Mouse (Mus musculus): ENCODE measurements around the gene Psen1. TPM values are rescaled to one million over a fixed set of nuclear protein-coding genes. Genes with fewer than 3 reads are reported as not detected.
A peak's percentile ranks its signal among the peaks of the same experiment; 100 is the strongest.

The Psen1 gene
- 63.3 and 63.5 TPM in 2 replicates for polyA plus RNA-seq (2015; fragmentation: Nextera tagmentation; extraction: Ambion mirVana)

DNA sequence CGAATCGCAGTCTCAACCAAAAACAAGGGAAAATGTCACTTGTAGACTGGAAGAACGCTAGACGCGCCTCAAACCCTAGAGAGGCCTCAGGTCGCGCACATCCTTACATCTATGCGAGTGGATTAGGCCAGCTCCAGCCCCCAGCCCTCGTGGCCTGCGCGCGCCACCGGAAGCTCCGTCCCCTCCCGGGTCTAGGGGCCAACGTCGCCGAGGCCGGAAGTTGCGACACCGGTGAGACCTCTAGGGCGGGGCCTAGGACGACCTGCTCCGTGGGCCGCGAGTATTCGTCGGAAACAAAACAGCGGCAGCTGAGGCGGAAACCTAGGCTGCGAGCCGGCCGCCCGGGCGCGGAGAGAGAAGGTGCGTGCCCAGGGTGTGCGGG, at the start of gene Psen1:
Gene Psen1 (plus strand): TSS at position 219 of the 382 bp plus-strand sequence.
- WGBS: under 1% methylated on average over 38 of the region's 38 CpGs
- H3K36me3 ChIP-seq: peaks cover 15% of the 10 kb centered on the region

DNA sequence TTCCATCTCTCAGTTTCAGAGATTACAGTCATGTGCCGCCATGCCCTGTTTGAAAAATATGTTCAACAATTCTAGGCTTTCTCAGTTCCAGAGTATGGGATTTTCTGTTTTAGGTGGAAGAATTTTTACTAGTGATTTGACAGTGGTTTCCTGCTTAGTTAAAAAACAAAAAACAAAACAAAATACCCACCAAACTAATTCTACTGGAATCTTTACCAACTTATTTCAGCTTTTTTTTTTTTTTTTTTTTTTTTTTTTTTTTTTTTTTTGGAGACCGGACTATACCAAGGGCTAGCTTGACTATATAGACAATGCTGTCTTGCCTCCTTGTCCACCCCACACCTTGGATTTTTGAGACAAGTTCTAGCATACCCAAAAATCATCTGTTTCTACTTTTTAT, 46.7 kb upstream of the Psen1 start:
- Histone ChIP-seq H3K9me3 (replicated peaks) (no peaks in the 10 kb centered on the region), H3K4me3 (replicated peaks) (no peak overlapping the region), H3K27ac (no peak overlapping the region), H3K27me3 (no peaks in the 10 kb centered on the region), H3K4me1 (no peaks in the 10 kb centered on the region), H3K4me2 (no peak overlapping the region), H3K9ac (no peak overlapping the region), H3K36me3 (peaks cover 70% of the 10 kb centered on the region)
- ATAC-seq (replicated peaks; ENCODE audit: low FRiP score): no peak
- 94% methylated on average over 2 of the region's 2 CpGs for WGBS

More for the DNA sequence above, at the start of gene Psen1:
- Histone ChIP-seq H3K4me3 (replicated peaks) (peak within 1 kb of the TSS; percentile 99), H3K4me2 (peak within 1 kb of the TSS; percentile 65), H3K4me1 (peaks cover 29% of the 10 kb centered on the region), H3K9me3 (replicated peaks) (no peaks in the 10 kb centered on the region), H3K27me3 (no peaks in the 10 kb centered on the region), H3K27ac (peak within 1 kb of the TSS; percentile 98), H3K9ac (peak within 1 kb of the TSS; percentile 92)
- peak; percentile 99 for ATAC-seq (replicated peaks; ENCODE audit: low FRiP score)

DNA sequence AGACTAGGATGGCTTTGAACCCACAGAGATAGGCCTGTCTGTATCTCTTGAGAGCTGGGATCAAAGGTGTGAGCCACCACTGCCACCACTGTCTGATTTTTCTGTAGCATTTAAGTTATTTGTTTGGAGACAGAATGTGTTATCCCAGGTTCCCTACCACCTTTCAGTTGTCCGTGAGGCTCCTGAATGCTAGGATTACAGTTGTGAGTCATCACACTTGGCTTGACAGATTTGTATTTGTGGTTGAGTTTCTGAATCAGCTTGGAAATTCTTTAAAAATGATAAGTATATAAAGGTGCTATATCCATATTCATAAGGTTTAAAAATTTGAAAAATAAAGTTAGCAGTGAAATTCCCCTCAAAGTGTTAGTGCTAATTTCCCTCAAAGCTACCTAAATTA, 44.8 kb upstream of the Psen1 start:
- ATAC-seq (replicated peaks; ENCODE audit: low FRiP score): no peak

GRCm38 (mm10) chr12:83650346-83650745, 37.6 kb upstream of the Psen1 start:
- H3K36me3 ChIP-seq: peaks cover 76% of the 10 kb centered on the region
- ATAC-seq (replicated peaks; ENCODE audit: low FRiP score): no peak
- H3K9ac ChIP-seq: no peak overlapping the region
- no peaks in the 10 kb centered on the region for H3K27me3 ChIP-seq
- H3K27ac ChIP-seq: no peak overlapping the region
- no peaks in the 10 kb centered on the region for H3K4me1 ChIP-seq
- no peak overlapping the region for H3K4me2 ChIP-seq
- no peaks in the 10 kb centered on the region for H3K9me3 ChIP-seq (replicated peaks)
- 92% methylated on average over 3 of the region's 3 CpGs for WGBS
- H3K4me3 ChIP-seq (replicated peaks): no peak overlapping the region

More for the DNA sequence above, 44.8 kb upstream of the Psen1 start:
- Histone ChIP-seq H3K9me3 (replicated peaks) (no peaks in the 10 kb centered on the region), H3K4me1 (no peaks in the 10 kb centered on the region), H3K4me2 (no peak overlapping the region), H3K27me3 (no peaks in the 10 kb centered on the region), H3K4me3 (replicated peaks) (no peak overlapping the region), H3K9ac (no peak overlapping the region), H3K36me3 (peaks cover 66% of the 10 kb centered on the region), H3K27ac (no peak overlapping the region)
- WGBS: 81% methylated on average over 1 of the region's 1 CpGs

DNA sequence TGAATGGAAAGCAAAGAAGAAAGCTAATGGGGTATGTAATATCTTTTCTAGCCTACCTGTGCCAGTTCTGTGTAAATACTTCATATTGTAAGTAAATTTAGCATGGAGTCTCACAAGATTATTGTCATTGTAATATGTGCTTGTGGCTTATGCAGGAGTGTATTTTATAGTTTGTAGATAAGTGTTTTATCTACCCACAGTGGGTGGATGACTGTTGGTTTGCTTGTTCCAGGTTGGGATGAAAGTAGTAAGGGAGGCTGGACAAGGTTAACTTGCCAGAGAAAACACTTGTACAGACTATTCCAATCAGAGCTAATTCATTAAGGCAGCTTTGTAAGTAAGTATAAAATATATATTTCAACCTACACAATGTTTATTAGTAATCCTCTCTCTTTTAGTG, 36.5 kb upstream of the Psen1 start:
- peaks cover 76% of the 10 kb centered on the region for H3K36me3 ChIP-seq
- no peak for ATAC-seq (replicated peaks; ENCODE audit: low FRiP score)
- no peak overlapping the region for H3K9ac ChIP-seq

DNA sequence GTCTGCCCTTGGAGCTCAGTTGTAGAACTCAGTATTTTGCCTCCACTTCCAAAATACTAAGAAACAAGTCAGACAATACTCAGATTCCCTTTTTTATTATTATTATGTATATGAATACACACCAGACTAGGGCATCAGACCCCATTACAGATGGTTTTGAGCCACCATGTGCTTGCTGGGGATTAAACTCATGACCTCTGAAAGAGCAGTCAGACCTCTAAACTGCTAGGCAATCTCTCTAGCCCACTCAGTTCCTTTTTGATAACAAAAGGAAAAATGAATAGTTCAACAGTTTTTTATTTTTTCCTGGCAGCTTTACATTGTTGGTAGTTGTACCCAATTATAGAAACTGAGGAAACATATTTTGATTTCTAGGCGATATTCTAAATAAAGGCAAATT, 2.5 kb upstream of the Psen1 start:
- no peak overlapping the region for H3K4me3 ChIP-seq (replicated peaks)
- H3K4me1 ChIP-seq: peaks cover 24% of the 10 kb centered on the region
- no peaks in the 10 kb centered on the region for H3K9me3 ChIP-seq (replicated peaks)
- no peak overlapping the region for H3K27ac ChIP-seq
- ATAC-seq (replicated peaks; ENCODE audit: low FRiP score): no peak
- H3K36me3 ChIP-seq: peaks cover 26% of the 10 kb centered on the region
- H3K4me2 ChIP-seq: no peak overlapping the region
- WGBS: 92% methylated on average over 1 of the region's 1 CpGs
- H3K9ac ChIP-seq: no peak overlapping the region
- no peaks in the 10 kb centered on the region for H3K27me3 ChIP-seq

More for the DNA sequence above, 36.5 kb upstream of the Psen1 start:
- no peak overlapping the region for H3K27ac ChIP-seq
- H3K9me3 ChIP-seq (replicated peaks): no peaks in the 10 kb centered on the region
- no peak overlapping the region for H3K4me3 ChIP-seq (replicated peaks)
- no peaks in the 10 kb centered on the region for H3K27me3 ChIP-seq
- no peak overlapping the region for H3K4me2 ChIP-seq
- H3K4me1 ChIP-seq: no peaks in the 10 kb centered on the region

DNA sequence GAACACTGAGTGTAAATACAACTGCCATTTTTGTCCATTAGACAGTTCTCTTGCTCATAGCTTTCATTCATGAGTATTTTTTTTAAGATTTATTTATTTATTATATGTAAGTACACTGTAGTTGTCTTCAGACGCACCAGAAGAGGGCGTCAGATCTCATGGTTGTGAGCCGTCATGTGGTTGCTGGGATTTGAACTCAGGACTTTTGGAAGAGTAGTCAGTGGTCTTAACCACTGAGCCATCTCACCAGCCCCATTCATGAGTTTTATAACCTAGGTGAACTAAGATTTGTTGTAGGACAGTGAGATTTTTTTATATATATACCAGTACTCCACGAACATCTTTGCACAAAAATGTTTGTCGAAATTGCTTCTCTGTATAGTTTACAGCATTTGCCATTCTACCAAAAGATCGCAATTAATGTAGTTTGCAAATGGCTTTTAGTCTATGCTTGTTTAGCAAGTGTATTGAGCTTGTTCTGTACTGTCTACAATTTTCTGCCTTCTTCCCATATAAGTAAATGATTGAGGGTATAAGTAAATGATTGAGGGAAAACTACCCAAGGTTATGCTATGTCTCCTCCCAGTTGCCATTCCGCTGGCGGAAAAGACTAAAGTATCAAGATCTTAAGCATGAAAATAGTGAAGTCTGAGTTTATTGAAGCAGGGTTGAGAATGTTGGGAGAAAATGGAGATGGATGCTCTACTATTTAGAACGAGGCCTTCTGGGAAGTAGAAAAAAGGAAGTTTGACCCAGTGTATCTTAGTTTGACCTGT, 1.2 kb upstream of the Psen1 start:
- Histone ChIP-seq H3K27ac (peak overlapping the region; percentile 98), H3K9me3 (replicated peaks) (no peaks in the 10 kb centered on the region), H3K27me3 (no peaks in the 10 kb centered on the region), H3K4me2 (peak overlapping the region; percentile 65; the same call in 1 of the 2 replicates), H3K4me1 (peaks cover 29% of the 10 kb centered on the region), H3K9ac (no peak overlapping the region), H3K36me3 (peaks cover 16% of the 10 kb centered on the region), H3K4me3 (replicated peaks) (no peak overlapping the region)
- 85% methylated on average over 9 of the region's 9 CpGs for WGBS
- no peak for ATAC-seq (replicated peaks; ENCODE audit: low FRiP score)

- peak overlapping the region; percentile 99 for H3K4me3 ChIP-seq (replicated peaks)
- peaks cover 12% of the 10 kb centered on the region for H3K36me3 ChIP-seq
- peak overlapping the region; percentile 98 for H3K27ac ChIP-seq
- no peaks in the 10 kb centered on the region for H3K9me3 ChIP-seq (replicated peaks)
- peak; percentile 82 for ATAC-seq (replicated peaks; ENCODE audit: low FRiP score)
- no peaks in the 10 kb centered on the region for H3K27me3 ChIP-seq
- H3K9ac ChIP-seq: peak overlapping the region; percentile 92
- peaks cover 29% of the 10 kb centered on the region for H3K4me1 ChIP-seq
- H3K4me2 ChIP-seq: peak overlapping the region; percentile 65
- under 1% methylated on average over 49 of the region's 49 CpGs for WGBS
These were observed 549 bp downstream of the Psen1 start for GRCm38 (mm10) chr12:83688316-83689086.

- Histone ChIP-seq H3K4me2 (peak overlapping the region; percentile 65), H3K36me3 (peaks cover 9% of the 10 kb centered on the region; the same call in 1 of the 2 replicates), H3K4me3 (replicated peaks) (peak overlapping the region; percentile 99), H3K27ac (peak overlapping the region; percentile 98), H3K9ac (peak overlapping the region; percentile 92), H3K27me3 (no peaks in the 10 kb centered on the region), H3K4me1 (peaks cover 29% of the 10 kb centered on the region), H3K9me3 (replicated peaks) (no peaks in the 10 kb centered on the region)
- no peak for ATAC-seq (replicated peaks; ENCODE audit: low FRiP score)
- WGBS: 18% methylated on average over 6 of the region's 6 CpGs
These were observed 1.1 kb downstream of the Psen1 start for GRCm38 (mm10) chr12:83689087-83689432.

GRCm38 (mm10) chr12:83694011-83694410, 6.1 kb downstream of the Psen1 start:
- H3K27me3 ChIP-seq: no peaks in the 10 kb centered on the region
- 91% methylated on average over 5 of the region's 5 CpGs for WGBS

DNA sequence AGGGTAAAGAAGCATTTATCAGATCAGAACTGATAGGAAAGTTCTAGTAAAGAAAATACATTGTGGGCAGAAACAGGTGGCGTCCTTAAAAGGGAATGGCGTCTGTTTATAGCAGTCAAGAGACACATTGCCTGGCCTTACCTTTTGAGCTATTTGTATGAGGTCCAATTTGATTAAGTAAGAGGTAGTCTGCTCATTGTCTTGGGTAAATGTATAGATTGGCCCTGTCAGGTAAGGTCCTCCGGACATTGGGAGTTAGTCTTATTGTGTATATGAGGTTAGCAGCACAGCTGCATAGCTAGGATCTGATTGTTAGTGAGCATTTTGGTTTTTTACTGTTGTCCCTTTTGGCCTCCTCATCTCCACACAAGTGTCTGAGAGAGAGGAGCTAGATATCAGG, 6.7 kb downstream of the Psen1 start:
- Histone ChIP-seq H3K4me1 (peaks cover 41% of the 10 kb centered on the region), H3K27me3 (no peaks in the 10 kb centered on the region), H3K9ac (no peak overlapping the region), H3K4me2 (no peak overlapping the region), H3K27ac (no peak overlapping the region), H3K36me3 (peaks cover 13% of the 10 kb centered on the region), H3K9me3 (replicated peaks) (no peaks in the 10 kb centered on the region), H3K4me3 (replicated peaks) (no peak overlapping the region)
- no peak for ATAC-seq (replicated peaks; ENCODE audit: low FRiP score)
- WGBS: 96% methylated on average over 3 of the region's 3 CpGs

More at GRCm38 (mm10) chr12:83694011-83694410, 6.1 kb downstream of the Psen1 start:
- Histone ChIP-seq H3K4me2 (no peak overlapping the region), H3K4me3 (replicated peaks) (no peak overlapping the region), H3K4me1 (peaks cover 41% of the 10 kb centered on the region), H3K9me3 (replicated peaks) (no peaks in the 10 kb centered on the region), H3K27ac (no peak overlapping the region), H3K36me3 (peaks cover 9% of the 10 kb centered on the region; the same call in 1 of the 2 replicates), H3K9ac (no peak overlapping the region)
- ATAC-seq (replicated peaks; ENCODE audit: low FRiP score): no peak

DNA sequence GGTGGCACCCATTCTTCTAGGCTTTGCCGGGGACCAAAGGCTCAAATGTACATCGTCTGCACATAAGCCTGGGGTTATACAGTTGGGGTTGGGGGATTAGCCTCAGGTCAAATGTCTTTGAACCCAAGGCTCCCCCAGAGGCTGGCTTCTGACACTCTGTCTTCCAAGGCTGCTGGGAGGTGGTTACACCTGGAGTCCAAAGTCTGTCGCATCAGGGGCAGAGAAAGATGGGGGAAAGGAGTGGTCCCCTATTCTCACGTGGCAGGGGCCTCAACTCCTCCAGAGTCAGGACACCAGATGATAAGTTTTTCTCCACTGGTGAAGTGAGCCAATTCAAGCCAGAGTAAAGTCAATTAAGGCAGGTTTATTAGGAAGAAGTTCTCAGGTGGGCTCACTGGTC, 10.7 kb downstream of the Psen1 start:
- H3K27me3 ChIP-seq: no peaks in the 10 kb centered on the region
- 78% methylated on average over 4 of the region's 4 CpGs for WGBS
- peak overlapping the region; percentile 61; the same call in 1 of the 2 replicates for H3K27ac ChIP-seq
- ATAC-seq (replicated peaks; ENCODE audit: low FRiP score): 0 out of 2 replicates have a peak, but pooled peaks have one; percentile 43
- H3K4me1 ChIP-seq: peaks cover 33% of the 10 kb centered on the region
- no peak overlapping the region for H3K9ac ChIP-seq
- no peak overlapping the region for H3K4me2 ChIP-seq
- H3K9me3 ChIP-seq (replicated peaks): no peaks in the 10 kb centered on the region
- no peak overlapping the region for H3K4me3 ChIP-seq (replicated peaks)
- H3K36me3 ChIP-seq: peaks cover 37% of the 10 kb centered on the region; the same call in 1 of the 2 replicates

Data from kidney, embryonic 15.5 days (tissue).